Mouse (Mus musculus) urinary bladder, postnatal 4 days (tissue): ENCODE measurements at regions not wholly inside any gene's neighbourhood (a gene's known extent, or its start where the extent isn't known, plus 50 kb on each side); places are given as distances from the start of the nearest gene placed in this dataset.

Experiments
- DNase-seq, 2 experiments: peaks; one replicate each; pipeline ENCODE4 v3.0.0; 2021 to 2022; ENCODE audit warnings: low spot score in 2 of 2

DNA sequence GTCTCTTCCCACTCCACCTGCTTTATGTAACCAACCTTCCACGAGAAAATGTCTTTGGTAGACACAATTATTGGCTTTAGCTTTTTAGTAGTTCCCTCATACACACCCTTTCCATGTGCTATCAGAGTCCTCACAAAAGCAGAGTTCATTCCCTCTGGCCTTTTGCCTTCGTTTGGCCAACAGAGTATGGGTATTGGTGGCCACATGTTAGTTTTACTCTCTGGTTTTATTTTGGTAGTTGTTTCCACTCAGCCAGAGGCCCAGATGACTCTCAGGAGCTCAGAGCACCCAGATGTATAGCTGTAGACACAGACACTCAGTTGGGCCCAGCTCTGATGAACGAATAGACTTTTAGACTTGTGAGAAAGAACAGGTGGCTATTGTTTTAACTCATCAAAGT lies 286.4 kb downstream of the Pten start:
- DNase-seq = no peak

DNA sequence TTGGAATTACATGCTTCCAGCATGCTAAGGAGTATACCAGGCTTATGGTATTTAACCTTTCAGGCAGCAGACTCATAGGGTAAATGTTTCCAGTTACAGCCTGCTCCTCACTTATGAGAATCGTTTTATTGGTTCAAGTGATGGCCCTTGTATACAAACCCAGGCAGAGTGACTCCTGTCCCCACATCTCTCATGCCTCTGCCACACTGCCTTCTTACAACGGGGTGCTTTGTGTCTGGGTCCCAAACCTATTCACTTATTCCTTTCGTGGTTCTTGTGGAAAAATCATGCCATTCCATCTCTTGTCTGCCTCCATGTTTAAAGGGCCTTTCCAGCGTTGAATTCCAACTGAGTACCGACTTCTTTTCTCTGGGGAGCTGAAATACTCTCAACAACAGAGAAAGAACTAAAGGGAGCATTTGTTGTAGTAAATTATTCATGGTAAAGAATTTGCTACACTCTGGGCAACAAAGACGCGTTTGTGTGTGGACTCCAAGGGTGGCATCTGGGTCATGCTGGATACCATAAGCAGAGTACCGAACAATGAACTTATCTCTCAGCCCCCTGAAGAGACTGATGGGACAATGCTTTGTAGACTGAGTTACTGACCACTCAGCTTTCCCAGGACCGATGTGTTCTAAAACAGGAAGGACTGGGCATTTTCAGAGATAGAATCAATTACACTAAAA lies 291.6 kb downstream of the Pten start:
- DNase-seq = no peak

DNA sequence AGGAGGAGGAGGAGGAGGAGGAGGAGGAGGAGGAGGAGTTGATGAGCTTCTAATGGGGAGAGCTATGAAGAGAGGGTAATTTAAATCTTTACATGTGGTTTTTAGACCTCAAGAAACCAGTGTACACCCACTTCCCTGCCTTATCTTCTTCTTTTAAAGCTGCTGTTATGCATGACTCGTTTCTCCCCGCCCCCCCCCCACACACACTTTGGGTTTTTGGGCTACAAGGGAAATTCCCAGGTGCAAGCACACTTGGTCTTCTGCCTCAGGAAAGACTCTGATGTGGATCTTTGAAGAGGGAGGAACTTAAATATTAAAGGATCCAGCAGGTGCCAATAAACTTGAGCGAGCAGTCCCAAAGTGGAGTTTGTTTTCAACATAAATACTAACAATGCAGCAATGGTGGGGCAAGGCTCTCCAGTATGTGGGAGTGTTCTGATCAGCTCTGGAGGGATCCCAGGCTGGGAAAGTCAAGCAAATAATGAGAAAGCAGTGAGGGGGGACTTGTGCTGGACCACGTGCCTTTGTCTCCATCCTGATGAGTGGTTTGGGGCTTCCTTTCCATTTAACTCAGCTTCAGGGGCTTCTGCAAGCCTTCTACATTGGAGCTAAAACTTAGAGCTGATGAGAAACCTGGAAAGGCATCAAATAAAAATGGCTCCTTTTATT lies 296.0 kb downstream of the Pten start:
- no peak for DNase-seq

DNA sequence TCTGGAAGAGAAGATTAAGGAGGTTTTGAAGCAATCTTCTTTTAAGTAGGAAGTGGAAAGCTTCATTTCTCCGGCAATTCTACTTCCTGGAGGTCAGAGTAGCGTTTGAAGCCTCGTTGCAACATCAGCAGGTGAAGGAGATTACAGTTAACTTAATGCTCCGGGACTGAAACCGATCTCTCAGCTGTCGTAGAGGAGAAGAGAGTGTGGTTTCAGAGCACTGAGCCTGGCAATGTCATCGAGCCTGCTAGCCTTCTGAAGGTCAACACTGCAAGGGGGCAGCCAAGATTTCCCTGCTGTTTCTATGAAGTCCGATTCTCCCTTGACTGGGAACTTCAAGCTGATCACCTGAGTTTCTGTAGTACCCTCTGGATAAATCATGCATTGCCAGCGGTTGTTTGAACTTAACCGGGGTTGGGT lies 299.1 kb downstream of the Pten start:
- no peak for DNase-seq

DNA sequence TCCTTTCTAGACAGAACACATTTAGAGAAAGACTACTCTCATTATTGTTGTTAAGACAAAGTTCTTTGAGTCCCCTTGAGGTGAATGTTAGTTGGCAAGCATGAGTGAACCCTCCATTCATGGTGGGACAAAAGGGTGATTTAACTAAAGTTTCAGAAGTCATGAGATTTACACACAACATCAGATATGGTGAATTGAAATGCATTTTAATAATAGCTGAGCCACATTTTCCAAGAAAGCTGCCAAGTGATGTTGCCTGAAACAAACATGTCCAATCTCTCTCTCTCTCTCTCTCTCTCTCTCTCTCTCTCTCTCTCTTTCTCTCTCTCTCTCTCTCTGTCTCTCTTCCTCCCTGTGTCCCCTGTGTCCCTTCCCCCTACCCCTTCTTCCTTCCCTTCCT lies 303.7 kb downstream of the Pten start:
- DNase-seq = no peak

DNA sequence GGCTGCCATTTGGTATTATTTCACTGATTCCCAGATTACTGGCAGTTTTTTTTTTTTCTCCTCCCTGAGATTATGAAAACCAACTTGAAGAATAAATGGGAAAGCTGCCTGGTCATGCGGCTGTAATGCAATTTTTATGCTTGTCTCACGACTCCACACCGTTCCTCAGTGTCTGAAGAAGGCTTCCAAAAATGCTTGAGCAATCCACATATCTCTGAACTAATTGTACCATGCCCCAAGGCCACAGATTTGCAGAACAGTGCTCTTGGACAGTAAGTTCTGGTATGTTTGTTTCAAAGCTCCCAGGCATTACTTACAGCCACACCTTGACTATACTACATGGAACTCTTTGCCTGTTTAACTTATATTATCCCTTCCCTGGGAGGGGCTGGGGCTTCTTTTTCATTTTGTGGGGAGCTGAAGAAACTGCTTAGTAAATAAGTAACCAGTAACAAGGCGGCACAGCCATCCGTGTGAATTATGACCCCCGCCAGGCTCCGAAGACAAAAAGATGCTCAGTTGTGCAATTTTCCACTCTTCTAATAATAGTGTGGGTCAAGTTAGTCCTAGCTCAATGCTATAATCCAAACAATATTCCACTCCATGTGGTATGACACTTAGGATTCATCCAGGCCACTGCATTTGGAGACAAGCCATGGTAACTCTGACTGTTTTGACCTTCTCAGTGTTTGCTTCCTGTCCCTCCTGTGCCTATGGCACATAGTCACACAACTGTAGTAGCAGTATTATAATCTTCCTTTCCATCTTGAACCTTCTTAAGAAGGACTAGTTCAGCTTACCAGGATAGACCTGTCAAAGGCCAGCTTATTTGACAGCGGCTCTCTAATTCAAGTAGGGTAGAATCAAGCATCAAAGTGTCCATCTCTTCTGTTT lies 305.1 kb downstream of the Pten start:
- DNase-seq = no peak

DNA sequence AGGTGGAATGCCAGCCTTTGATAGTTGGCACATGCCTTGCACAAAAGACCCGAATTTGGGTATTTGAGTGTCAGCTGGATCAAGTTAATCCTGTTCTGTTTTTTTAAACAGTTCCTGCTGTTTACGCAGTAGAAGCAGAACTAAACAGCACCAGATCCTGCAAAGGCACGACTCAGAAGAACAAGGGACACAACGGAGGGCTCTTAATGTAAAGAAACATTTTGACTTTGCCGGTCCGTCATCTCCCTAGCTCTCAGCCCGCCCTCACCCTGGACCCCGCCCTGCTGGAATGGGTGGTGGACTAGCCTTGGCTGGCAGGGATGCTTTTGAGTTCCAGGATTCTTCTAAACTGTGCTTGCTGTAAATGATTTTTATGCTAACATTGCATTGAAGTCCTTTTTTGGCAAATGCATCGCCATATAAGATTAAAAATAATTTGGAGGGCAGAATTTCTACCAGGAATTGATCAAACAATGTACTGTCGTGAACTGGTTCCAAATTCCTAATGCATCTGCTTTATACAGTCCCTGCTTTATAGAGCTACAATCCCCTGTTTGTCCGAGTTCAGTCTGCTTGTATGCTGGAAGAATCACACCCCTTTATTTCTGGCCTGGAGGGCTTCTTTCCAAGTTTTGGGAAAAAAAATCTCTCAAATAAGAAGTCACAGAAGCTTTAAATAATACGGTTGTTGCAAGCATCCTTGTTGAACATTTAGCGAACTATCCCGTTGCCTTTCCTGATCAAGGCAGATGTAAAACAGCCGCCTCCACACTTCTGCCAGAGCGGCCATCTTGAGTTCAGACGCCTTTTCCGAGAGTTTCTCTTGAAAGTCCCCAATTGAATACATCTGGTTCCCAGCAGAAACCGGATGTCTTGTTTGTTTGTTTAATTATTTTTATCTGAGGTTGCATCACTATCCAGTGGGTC lies 308.2 kb downstream of the Pten start:
- no peak for DNase-seq

DNA sequence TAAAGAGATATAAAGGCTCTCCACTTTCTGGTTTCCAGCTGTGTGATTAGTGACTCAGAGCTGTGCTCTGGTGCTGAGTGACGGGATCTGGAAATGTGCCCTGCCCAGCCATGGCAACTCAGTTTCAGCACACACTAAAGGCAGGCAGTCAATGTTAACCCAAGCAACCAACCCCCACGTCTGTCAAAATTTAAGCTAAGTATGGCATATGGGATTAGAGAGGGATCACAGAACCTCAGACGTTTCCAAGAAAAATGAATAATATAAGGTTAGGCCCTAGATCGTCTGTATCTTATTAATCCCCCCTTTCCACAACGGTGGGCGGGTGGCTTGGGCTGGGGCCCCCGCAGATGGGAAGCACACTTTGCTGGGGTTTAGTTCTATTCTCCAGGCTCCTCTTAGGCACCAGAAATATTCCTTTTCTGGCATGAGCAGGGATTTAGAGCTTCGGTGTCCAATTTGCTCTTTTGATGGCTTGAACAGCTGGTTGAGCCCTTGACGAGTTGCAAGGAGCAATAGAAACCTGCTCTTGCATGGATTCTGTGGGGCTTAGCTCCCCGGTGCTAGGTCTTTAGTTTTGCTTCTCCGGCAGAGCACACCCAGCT lies 311.2 kb downstream of the Pten start:
- DNase-seq = no peak

DNA sequence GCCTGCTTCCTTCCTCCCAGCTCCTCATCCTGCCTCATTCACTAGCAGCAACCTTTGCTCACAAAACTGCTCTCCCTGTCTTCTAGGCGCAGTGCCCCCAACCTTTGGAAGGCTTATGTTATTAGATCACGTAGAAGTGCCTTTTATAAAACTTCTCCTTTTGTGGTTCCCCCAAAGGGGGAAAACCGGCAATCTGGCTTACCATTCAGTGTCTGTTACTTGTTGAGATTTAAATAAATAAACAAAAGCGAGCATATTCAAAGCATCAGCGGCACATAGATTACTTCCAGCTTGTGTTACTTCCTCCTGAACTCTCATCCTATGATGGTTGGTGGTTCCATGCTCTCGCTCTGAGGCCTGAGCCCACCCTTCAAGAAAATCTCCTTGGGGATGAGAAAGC lies 312.5 kb downstream of the Pten start:
- no peak for DNase-seq

DNA sequence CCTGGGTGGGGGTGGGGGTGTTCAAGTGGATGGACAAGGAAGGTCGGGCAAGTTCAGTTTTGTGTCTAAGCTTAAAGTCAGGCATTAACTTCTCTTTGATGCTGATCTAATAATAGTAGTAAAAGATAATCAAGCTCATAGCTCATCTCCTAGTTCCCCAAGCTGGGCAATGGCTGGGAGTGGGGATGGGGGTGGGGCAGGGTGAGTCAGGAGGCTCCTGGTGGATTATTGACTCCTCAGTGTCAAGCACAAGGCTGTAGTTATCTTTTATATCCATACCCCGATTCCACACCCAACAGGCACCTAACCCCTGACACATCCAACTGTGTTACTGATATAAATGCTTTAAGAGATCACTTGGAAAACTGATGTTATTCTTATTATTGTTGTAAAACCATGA lies 315.0 kb downstream of the Pten start:
- no peak for DNase-seq

DNA sequence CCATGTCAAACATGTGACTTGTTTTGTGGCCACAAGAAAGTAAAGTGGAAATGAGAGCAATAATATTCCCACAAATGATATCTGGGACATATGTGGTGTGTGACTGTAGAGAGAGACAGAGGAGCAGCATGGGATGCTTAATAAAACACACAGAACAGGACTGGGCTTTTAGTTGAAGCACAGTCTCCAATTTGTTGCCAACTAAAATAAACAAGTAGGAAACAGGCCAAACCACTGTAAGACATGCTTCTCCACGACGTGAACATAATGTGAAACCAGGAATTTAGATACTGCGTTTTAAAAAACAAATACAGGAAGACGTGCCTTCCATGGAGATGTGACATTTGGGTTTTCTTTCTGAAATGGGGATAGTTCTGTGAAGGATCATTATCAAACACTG lies 317.2 kb downstream of the Rnls start:
- DNase-seq = no peak

DNA sequence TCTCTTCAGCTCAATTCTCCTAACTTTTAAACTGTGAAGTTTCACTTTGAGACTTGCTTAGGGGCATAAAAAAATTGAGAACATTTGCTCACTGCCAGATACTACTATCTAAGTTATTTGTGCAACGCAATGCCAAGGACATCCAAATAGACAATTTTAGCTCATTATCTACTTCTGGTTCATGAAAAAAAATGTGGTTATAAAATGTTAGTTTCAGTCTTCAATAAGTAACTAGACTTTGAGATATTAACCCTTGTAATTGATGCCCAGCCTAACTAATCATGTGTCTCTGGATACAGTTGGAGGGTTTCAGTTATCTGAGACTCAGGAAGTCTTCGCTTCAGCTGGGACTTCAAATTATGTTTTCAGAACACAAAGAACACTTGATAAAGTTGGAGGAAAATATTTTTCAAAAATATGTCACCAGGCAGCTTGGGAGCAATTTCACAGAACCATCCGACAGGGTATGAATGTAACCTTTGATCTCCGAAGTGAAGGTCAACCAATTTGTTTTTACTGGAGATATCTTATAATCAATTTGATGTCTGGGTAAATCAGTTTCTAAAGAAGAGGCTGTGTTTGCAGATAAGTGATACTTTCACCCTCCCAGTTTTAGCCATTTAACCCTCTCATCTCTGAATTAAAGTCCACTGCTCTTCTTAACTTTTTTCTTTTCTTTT lies 313.3 kb downstream of the Rnls start:
- DNase-seq = no peak

DNA sequence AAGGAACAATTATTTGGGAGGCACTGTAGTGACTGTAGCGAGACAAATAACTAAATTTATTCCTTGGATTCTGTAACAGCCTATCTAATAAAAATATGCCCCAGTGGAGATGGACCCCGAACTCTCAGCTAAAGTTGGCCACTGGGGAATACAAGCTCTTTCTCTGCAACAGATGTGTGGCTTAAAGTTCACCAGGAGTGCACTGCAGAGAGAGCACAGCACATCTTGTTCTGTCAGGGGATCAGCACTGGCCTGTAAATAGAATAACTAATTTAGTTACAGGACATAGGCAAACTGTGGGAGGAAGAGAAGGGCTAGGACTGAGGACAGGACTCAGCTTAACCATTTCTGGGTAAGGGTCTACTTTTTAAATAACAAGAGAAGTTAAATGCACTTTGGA lies 312.1 kb downstream of the Rnls start:
- DNase-seq = no peak

DNA sequence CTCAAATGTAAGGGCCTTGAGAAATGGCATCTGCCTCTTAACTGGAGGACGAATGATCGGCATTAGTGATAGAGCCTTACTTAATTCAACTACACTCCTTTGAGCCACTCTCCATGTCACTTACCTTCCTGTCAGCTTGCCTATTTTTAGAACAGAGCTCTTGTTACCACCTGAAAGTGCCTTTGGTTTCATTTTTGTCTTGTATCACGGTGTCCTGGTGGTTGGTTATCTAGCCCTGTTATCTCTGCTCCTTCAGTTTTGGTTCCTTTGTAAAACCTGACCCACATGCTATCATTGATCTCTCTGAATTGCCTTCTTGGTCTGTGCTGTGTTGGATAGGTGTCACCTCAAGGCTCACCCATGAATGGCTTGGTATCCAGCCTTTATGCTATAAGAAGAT lies 310.6 kb downstream of the Rnls start:
- no peak for DNase-seq

DNA sequence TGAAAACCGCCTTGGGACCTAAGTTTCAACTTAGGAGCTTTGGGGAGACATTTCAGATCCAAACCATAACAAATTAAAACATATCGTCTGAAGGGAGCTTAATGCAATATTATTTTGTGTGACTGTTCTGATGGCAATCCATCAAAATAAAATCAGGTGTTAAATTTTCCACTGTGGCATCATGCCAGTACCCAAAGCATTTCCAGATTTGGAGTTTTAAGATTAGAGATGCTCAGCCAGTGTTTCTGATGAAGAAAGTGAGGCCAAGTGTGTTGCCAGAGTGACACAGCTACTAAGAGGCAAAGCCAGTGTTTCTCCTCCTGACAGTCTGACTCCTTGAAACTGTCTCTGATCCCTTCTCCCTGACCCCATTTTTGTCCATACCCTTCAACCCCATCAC lies 308.7 kb downstream of the Rnls start:
- DNase-seq = no peak

DNA sequence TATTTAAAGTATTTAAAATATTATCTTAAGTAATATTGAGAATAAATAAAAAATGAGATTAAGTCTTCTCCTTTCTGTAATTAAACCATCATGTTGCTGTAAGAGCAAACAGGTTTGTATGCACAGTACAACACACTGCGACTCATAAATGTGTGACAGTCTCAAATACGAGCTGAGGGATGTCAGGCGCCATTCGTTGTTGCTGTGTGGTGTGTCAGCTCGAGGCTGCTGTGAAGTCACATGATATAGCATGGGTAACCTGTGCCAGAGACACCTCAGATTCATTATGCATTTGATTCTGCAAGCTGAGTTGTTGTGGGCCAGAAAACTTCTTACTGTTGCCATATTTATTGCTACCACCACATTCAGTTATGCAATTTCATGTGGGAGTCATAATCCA lies 307.4 kb downstream of the Rnls start:
- DNase-seq = no peak
